Mouse (Mus musculus) heart, embryonic 11.5 days (tissue): ENCODE results near the gene Fbxo2. TPM values are rescaled to one million over a fixed set of nuclear protein-coding genes. Genes with fewer than 3 reads are reported as not detected.
"Not testable (repeated sequence)": the region's sequence is repeated elsewhere in the genome, so short reads cannot be mapped to it uniquely, and the experiment has no call there.

Experiments
- ATAC-seq: fragments of 200-750 bp; cut with Nextera tagmentation; replicated peaks from 2 replicates; pipeline ENCODE4 v1.8.0; 2017; ENCODE audit warnings: moderate library complexity; ENCODE audit not compliant: insufficient number of reproducible peaks, low FRiP score, low TSS enrichment
- H3K27ac ChIP-seq: fragments of 300-500 bp; sonication (generic); 2 replicates; pipeline ENCODE4 v1.5.1; 2014; ENCODE audit warnings: mild to moderate bottlenecking, low read depth, low read length
- H3K27me3 ChIP-seq: fragments of 300-500 bp; sonication (generic); 2 replicates; pipeline ENCODE4 v1.6.1; 2014; ENCODE audit warnings: mild to moderate bottlenecking, low read length, mixed read lengths; ENCODE audit not compliant: control insufficient read depth, insufficient read depth
- H3K36me3 ChIP-seq: fragments of 300-500 bp; sonication (generic); 2 replicates; pipeline ENCODE4 v1.6.1; 2014; ENCODE audit warnings: mild to moderate bottlenecking, low read length, moderate library complexity, mixed read lengths; ENCODE audit not compliant: control insufficient read depth, insufficient read depth
- H3K4me1 ChIP-seq: fragments of 300-500 bp; sonication (generic); 2 replicates; pipeline ENCODE4 v1.6.1; 2014; ENCODE audit warnings: low read length; ENCODE audit not compliant: control insufficient read depth, insufficient read depth
- H3K4me2 ChIP-seq: fragments of 300-500 bp; sonication (generic); 2 replicates; pipeline ENCODE4 v1.6.1; 2014; ENCODE audit warnings: mild to moderate bottlenecking, moderate library complexity
- H3K4me3 ChIP-seq: fragments of 300-500 bp; sonication (generic); 2 replicates; pipeline ENCODE4 v1.5.1; 2014; ENCODE audit warnings: low read depth, low read length
- H3K9ac ChIP-seq: fragments of 300-500 bp; sonication (generic); 2 replicates; pipeline ENCODE4 v1.6.1; 2014; ENCODE audit warnings: mild to moderate bottlenecking, low read depth, low read length, moderate library complexity
- H3K9me3 ChIP-seq: fragments of 300-500 bp; sonication (generic); replicated peaks from 2 replicates; pipeline ENCODE4 v1.6.1; 2016; ENCODE audit warnings: low read length; ENCODE audit not compliant: control insufficient read depth
- WGBS: fragments of 180-500 bp; shearing (Covaris S2); extraction: QIAGEN DNeasy Blood & Tissue Kit; methylation state at CpG from one replicate; pipeline ENCODE4 v1.1.7; 2014; ENCODE audit not compliant: insufficient replicate concordance; 5-methylcytosine and 5-hydroxymethylcytosine counted together
- polyA plus RNA-seq: library from polyadenylated mRNA; unstranded; fragments of >200 nt; fragmentation: Nextera tagmentation; extraction: Ambion mirVana; gene quantifications from 2 replicates; pipeline ENCODE4 v1.2.1, GENCODE M21; 2014

Fbxo2 gene
- 0.84 TPM in 2 replicates for polyA plus RNA-seq

- H3K4me2 ChIP-seq, result peak within 1 kb of the TSS; percentile 83
- peak; percentile 39; the same call in 1 of the 2 replicates for ATAC-seq
- no peaks in the 10 kb centered on the region for H3K36me3 ChIP-seq
- H3K4me1 ChIP-seq, result peaks cover 22% of the 10 kb centered on the region
- H3K4me3 ChIP-seq, result peak within 1 kb of the TSS; percentile 51
- peaks cover 61% of the 10 kb centered on the region for H3K27me3 ChIP-seq
- WGBS, result 2% methylated on average over 43 of the region's 43 CpGs
- no peaks in the 10 kb centered on the region for H3K9me3 ChIP-seq
- peak within 1 kb of the TSS; percentile 37; the same call in 1 of the 2 replicates for H3K27ac ChIP-seq
- peak within 1 kb of the TSS; percentile 75 for H3K9ac ChIP-seq
Observed at GRCm38 (mm10) chr4:148160436-148161390, at the start of gene Fbxo2, which contains the start of gene Fbxo44. Gene Fbxo2, plus strand, starts transcription at chr4:148160621. Gene Fbxo44, minus strand, starts transcription at chr4:148160482.

GRCm38 (mm10) chr4:148112519-148112918 lies 47.9 kb upstream of the Fbxo2 start:
- 79% methylated on average over 12 of the region's 12 CpGs for WGBS
- Histone ChIP-seq H3K4me3 (no peak overlapping the region), H3K27ac (no peak overlapping the region), H3K9ac (no peak overlapping the region), H3K4me1 (peaks cover 13% of the 10 kb centered on the region), H3K4me2 (no peak overlapping the region), H3K27me3 (peaks cover 7% of the 10 kb centered on the region), H3K36me3 (no peaks in the 10 kb centered on the region), H3K9me3 (no peaks in the 10 kb centered on the region)
- no peak for ATAC-seq

DNA sequence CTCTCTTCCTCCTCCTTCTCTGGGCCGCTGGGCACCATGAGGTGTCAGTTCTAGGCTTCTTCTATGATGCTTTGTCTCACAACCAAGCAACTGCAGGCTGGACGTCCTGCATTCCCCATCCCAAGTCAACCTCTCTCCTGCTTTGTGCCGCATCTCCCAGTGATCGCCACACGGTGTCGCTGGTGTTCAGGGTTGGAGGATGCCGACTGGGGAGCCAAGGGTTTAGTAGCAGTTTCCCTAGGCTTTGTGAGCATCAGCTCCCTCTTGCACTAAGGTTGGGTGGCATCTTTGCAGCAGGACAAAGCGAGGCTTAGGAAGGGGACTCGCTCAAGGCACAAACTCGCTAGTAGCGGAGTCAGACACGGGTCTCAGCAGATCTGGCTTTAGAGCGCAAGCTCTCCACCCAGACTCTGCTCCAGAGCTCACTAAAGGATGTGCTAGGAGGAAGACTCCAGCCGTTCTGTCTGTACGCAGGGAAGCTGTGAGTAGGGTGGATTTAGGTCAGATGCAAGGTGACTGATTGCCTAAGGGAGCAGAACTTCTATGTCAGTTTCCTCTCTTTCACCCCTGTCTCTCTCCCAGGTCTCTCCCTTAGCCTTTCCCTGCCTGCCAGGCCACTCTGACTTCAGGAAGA lies 45.5 kb upstream of the Fbxo2 start:
- Histone ChIP-seq H3K4me3 (no peak overlapping the region), H3K4me1 (peaks cover 4% of the 10 kb centered on the region), H3K27me3 (peaks cover 7% of the 10 kb centered on the region), H3K9me3 (no peaks in the 10 kb centered on the region), H3K36me3 (no peaks in the 10 kb centered on the region), H3K9ac (0 out of 2 replicates have a peak overlapping the region, but pooled peaks have one; percentile 2), H3K27ac (no peak overlapping the region), H3K4me2 (peak overlapping the region; percentile 34)
- 0 out of 2 replicates have a peak, but pooled peaks have one; percentile 36 for ATAC-seq
- 6% methylated on average over 15 of the region's 15 CpGs for WGBS

DNA sequence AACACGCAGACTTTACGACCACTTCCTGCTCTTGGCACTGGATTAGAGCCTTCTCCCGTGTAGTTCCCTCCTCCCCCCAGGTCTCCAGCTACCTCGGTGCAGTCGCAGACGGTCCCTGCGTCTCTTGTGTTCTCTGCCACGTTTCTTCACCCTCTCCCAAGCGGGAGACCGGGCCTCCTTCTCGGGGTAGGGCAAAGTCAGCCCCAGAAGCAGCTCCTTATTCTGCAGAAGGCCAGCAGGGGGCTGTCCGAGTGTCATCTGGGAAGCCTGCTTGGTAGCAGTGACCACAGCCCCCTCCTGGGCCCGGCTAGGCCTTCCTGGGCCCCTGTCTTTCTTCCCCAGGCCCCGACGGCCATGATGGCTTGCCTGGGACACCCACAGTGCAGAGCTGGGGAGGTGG lies 45.0 kb upstream of the Fbxo2 start:
- no peak overlapping the region for H3K27ac ChIP-seq
- ATAC-seq, result no peak
- H3K4me1 ChIP-seq, result peaks cover 4% of the 10 kb centered on the region; the same call in 1 of the 2 replicates
- H3K4me3 ChIP-seq, result no peak overlapping the region
- H3K9ac ChIP-seq, result 0 out of 2 replicates have a peak overlapping the region, but pooled peaks have one; percentile 2
- peaks cover 7% of the 10 kb centered on the region for H3K27me3 ChIP-seq
- H3K9me3 ChIP-seq, result no peaks in the 10 kb centered on the region
- H3K36me3 ChIP-seq, result no peaks in the 10 kb centered on the region
- 7% methylated on average over 15 of the region's 15 CpGs for WGBS
- peak overlapping the region; percentile 34 for H3K4me2 ChIP-seq

GRCm38 (mm10) chr4:148116657-148117056 lies 43.8 kb upstream of the Fbxo2 start:
- Histone ChIP-seq H3K9me3 (no peaks in the 10 kb centered on the region), H3K36me3 (no peaks in the 10 kb centered on the region), H3K27me3 (peaks cover 7% of the 10 kb centered on the region), H3K4me2 (no peak overlapping the region), H3K9ac (no peak overlapping the region), H3K4me1 (peaks cover 4% of the 10 kb centered on the region; the same call in 1 of the 2 replicates), H3K27ac (no peak overlapping the region), H3K4me3 (no peak overlapping the region)
- no peak for ATAC-seq
- WGBS, result 78% methylated on average over 4 of the region's 4 CpGs

GRCm38 (mm10) chr4:148117392-148117791 lies 43.0 kb upstream of the Fbxo2 start:
- no peak for ATAC-seq
- Histone ChIP-seq H3K4me1 (peaks cover 4% of the 10 kb centered on the region; the same call in 1 of the 2 replicates), H3K27ac (no peak overlapping the region), H3K9ac (no peak overlapping the region), H3K9me3 (no peaks in the 10 kb centered on the region), H3K4me2 (no peak overlapping the region), H3K27me3 (peaks cover 7% of the 10 kb centered on the region), H3K4me3 (no peak overlapping the region), H3K36me3 (no peaks in the 10 kb centered on the region)
- 74% methylated on average over 4 of the region's 4 CpGs for WGBS

GRCm38 (mm10) chr4:148119578-148119977 lies 40.8 kb upstream of the Fbxo2 start:
- 82% methylated on average over 9 of the region's 9 CpGs for WGBS
- ATAC-seq, result not testable (repeated sequence)
- H3K27me3 ChIP-seq, result peaks cover 12% of the 10 kb centered on the region

GRCm38 (mm10) chr4:148120555-148120954 lies 39.9 kb upstream of the Fbxo2 start:
- peaks cover 8% of the 10 kb centered on the region for H3K27me3 ChIP-seq
- 80% methylated on average over 9 of the region's 9 CpGs for WGBS

More at GRCm38 (mm10) chr4:148119578-148119977, 40.8 kb upstream of the Fbxo2 start:
- not testable (repeated sequence) for H3K36me3 ChIP-seq, H3K4me1 ChIP-seq, H3K9me3 ChIP-seq, H3K4me2 ChIP-seq, H3K4me3 ChIP-seq, H3K9ac ChIP-seq, H3K27ac ChIP-seq

More at GRCm38 (mm10) chr4:148120555-148120954, 39.9 kb upstream of the Fbxo2 start:
- H3K4me1 ChIP-seq, result no peaks in the 10 kb centered on the region; the same call in 1 of the 2 replicates
- H3K9me3 ChIP-seq, result no peaks in the 10 kb centered on the region
- no peak overlapping the region for H3K27ac ChIP-seq
- H3K36me3 ChIP-seq, result no peaks in the 10 kb centered on the region
- no peak overlapping the region for H3K4me2 ChIP-seq
- ATAC-seq, result no peak
- no peak overlapping the region for H3K9ac ChIP-seq
- no peak overlapping the region for H3K4me3 ChIP-seq
